Mouse (Mus musculus) MEL (cell line): ENCODE results near the gene Bcr. TPM values are rescaled to one million over a fixed set of nuclear protein-coding genes. Genes with fewer than 3 reads are reported as not detected.

Experiments
- DNase-seq: peaks from one replicate; pipeline ENCODE4 v3.0.0; 2011; ENCODE audit warnings: low read depth, low spot score
- H3K27ac ChIP-seq: 2 replicates; pipeline ENCODE4 v1.5.1; 2012; ENCODE audit warnings: low read depth, mild to moderate bottlenecking, control low read depth, low read length, moderate library complexity; ENCODE audit not compliant: control insufficient read depth
- H3K27me3 ChIP-seq, 2 experiments: fragments of 150-350 bp in 1 of 2; sonication (generic) in 1 of 2; 2 replicates each; pipeline ENCODE4 v1.6.1; 2012; ENCODE audit warnings: low read length in 2 of 2, mild to moderate bottlenecking in 2 of 2, improper control_type of control experiment in 1 of 2, moderate library complexity in 1 of 2; ENCODE audit not compliant: insufficient read depth in 2 of 2, control insufficient read depth in 1 of 2
- H3K36me3 ChIP-seq, 2 experiments: 2 replicates each; pipeline ENCODE4 v1.6.1; 2012 to 2014; ENCODE audit warnings: low read length in 2 of 2, improper control_type of control experiment in 1 of 2, inconsistent platforms in 1 of 2, mild to moderate bottlenecking in 1 of 2; ENCODE audit not compliant: insufficient read depth in 2 of 2, control insufficient read depth in 1 of 2
- H3K4me1 ChIP-seq, 2 experiments: fragments of 150-350 bp in 1 of 2; sonication (generic) in 1 of 2; 2 replicates each; pipeline ENCODE4 v1.6.1; 2012; ENCODE audit warnings: low read length in 2 of 2, improper control_type of control experiment in 1 of 2, mild to moderate bottlenecking in 1 of 2; ENCODE audit not compliant: insufficient read depth in 2 of 2, control insufficient read depth in 1 of 2
- H3K4me3 ChIP-seq, 2 experiments: fragments of 150-350 bp in 1 of 2; sonication (generic) in 1 of 2; 2 replicates each; pipeline ENCODE4 v1.5.1; 2012; ENCODE audit warnings: low read depth in 2 of 2, low read length in 2 of 2, mild to moderate bottlenecking in 2 of 2, moderate library complexity in 2 of 2, control low read depth in 1 of 2, improper control_type of control experiment in 1 of 2; ENCODE audit not compliant: control insufficient read depth in 1 of 2, insufficient read depth in 1 of 2
- H3K79me2 ChIP-seq: 2 replicates; pipeline ENCODE4 v1.6.1; 2012; ENCODE audit warnings: mild to moderate bottlenecking, low read length, moderate library complexity; ENCODE audit not compliant: control insufficient read depth, poor library complexity, insufficient read depth
- H3K9ac ChIP-seq: 2 replicates; pipeline ENCODE4 v1.6.1; 2012; ENCODE audit warnings: low read depth, mild to moderate bottlenecking, control low read depth, low read length, moderate library complexity; ENCODE audit not compliant: control insufficient read depth, poor library complexity, severe bottlenecking
- H3K9me3 ChIP-seq: fragments of 150-350 bp; sonication (generic); replicated peaks from 2 replicates; pipeline ENCODE4 v1.6.1; 2012; ENCODE audit warnings: mild to moderate bottlenecking, low read length, improper control_type of control experiment, moderate library complexity; ENCODE audit not compliant: insufficient read depth
- BHLHE40 ChIP-seq: IDR thresholded peaks from 2 replicates; pipeline ENCODE4 v1.6.1; 2012; ENCODE audit warnings: low read depth, mild to moderate bottlenecking, inconsistent platforms, low read length, improper control_type of control experiment, borderline replicate concordance
- CHD1 ChIP-seq: IDR thresholded peaks from 2 replicates; pipeline ENCODE4 v1.6.1; 2012; ENCODE audit warnings: low read depth, mild to moderate bottlenecking, inconsistent platforms, low read length, improper control_type of control experiment
- ELF1 ChIP-seq: IDR thresholded peaks from 2 replicates; pipeline ENCODE4 v1.6.1; 2014; ENCODE audit warnings: low read depth, mild to moderate bottlenecking, inconsistent platforms, low read length, improper control_type of control experiment, moderate library complexity
- EP300 ChIP-seq, 2 experiments: IDR thresholded peaks; 2 replicates each; pipeline ENCODE4 v1.6.1; 2011; ENCODE audit warnings: improper control_type of control experiment in 2 of 2, low read length in 2 of 2, low read depth in 1 of 2, mild to moderate bottlenecking in 1 of 2
- ETS1 ChIP-seq: IDR thresholded peaks from 2 replicates; pipeline ENCODE4 v1.6.1; 2012; ENCODE audit warnings: low read depth, mild to moderate bottlenecking, inconsistent platforms, low read length, improper control_type of control experiment, moderate library complexity
- MAFK ChIP-seq: IDR thresholded peaks from 2 replicates; pipeline ENCODE4 v1.6.1; 2011; ENCODE audit warnings: low read depth, mild to moderate bottlenecking, low read length, improper control_type of control experiment, borderline replicate concordance
- MAX ChIP-seq: IDR thresholded peaks from 2 replicates; pipeline ENCODE4 v1.6.1; 2011; ENCODE audit warnings: low read length, improper control_type of control experiment
- MAZ ChIP-seq: IDR thresholded peaks from 2 replicates; pipeline ENCODE4 v1.6.1; 2012; ENCODE audit warnings: low read depth, mild to moderate bottlenecking, inconsistent platforms, low read length, improper control_type of control experiment
- MXI1 ChIP-seq: IDR thresholded peaks from 2 replicates; pipeline ENCODE4 v1.6.1; 2011; ENCODE audit warnings: mild to moderate bottlenecking, low read depth, low read length, improper control_type of control experiment
- MYB ChIP-seq: IDR thresholded peaks from 2 replicates; pipeline ENCODE4 v1.6.1; 2011; ENCODE audit warnings: mild to moderate bottlenecking, low read depth, low read length, improper control_type of control experiment
- NRF1 ChIP-seq: IDR thresholded peaks from 2 replicates; pipeline ENCODE4 v1.6.1; 2014; ENCODE audit warnings: low read depth, mild to moderate bottlenecking, inconsistent platforms, low read length, improper control_type of control experiment, moderate library complexity; ENCODE audit not compliant: poor library complexity, insufficient read depth, severe bottlenecking
- POLR2A ChIP-seq, 2 experiments: IDR thresholded peaks; 2 replicates each; pipeline ENCODE4 v1.6.1; 2011 to 2012; ENCODE audit warnings: low read length in 2 of 2, mild to moderate bottlenecking in 2 of 2, control low read depth in 1 of 2, improper control_type of control experiment in 1 of 2, low read depth in 1 of 2, moderate library complexity in 1 of 2; ENCODE audit not compliant: control insufficient read depth in 1 of 2, insufficient read depth in 1 of 2, poor library complexity in 1 of 2
- POLR2AphosphoS2 ChIP-seq: IDR thresholded peaks from 2 replicates; pipeline ENCODE4 v1.6.1; 2011; ENCODE audit warnings: low read length, improper control_type of control experiment
- POLR2AphosphoS5 ChIP-seq: IDR thresholded peaks from 2 replicates; pipeline ENCODE4 v1.6.1; 2012; ENCODE audit warnings: low read depth, borderline replicate concordance, mild to moderate bottlenecking, inconsistent platforms, low read length, moderate library complexity, mixed read lengths
- RAD21 ChIP-seq: IDR thresholded peaks from 2 replicates; pipeline ENCODE4 v1.6.1; 2011; ENCODE audit warnings: mild to moderate bottlenecking, low read depth, low read length, improper control_type of control experiment
- RCOR1 ChIP-seq: IDR thresholded peaks from 2 replicates; pipeline ENCODE4 v1.6.1; 2012; ENCODE audit warnings: low read depth, mild to moderate bottlenecking, inconsistent platforms, low read length, improper control_type of control experiment
- SIN3A ChIP-seq: IDR thresholded peaks from 2 replicates; pipeline ENCODE4 v1.6.1; 2012; ENCODE audit warnings: low read length, improper control_type of control experiment, inconsistent platforms
- TAL1 ChIP-seq: IDR thresholded peaks from 2 replicates; pipeline ENCODE4 v1.6.1; 2012; ENCODE audit warnings: mild to moderate bottlenecking, inconsistent platforms, low read length, moderate library complexity, mixed read lengths
- TBP ChIP-seq: IDR thresholded peaks from 2 replicates; pipeline ENCODE4 v1.8.0; 2011; ENCODE audit warnings: low read depth, low read length, improper control_type of control experiment
- TCF12 ChIP-seq: IDR thresholded peaks from 2 replicates; pipeline ENCODE4 v1.6.1; 2014; ENCODE audit warnings: low read depth, mild to moderate bottlenecking, inconsistent platforms, low read length, improper control_type of control experiment, moderate library complexity
- UBTF ChIP-seq: IDR thresholded peaks from 2 replicates; pipeline ENCODE4 v1.6.1; 2012; ENCODE audit warnings: low read depth, mild to moderate bottlenecking, inconsistent platforms, low read length, improper control_type of control experiment, moderate library complexity, borderline replicate concordance; ENCODE audit not compliant: insufficient read depth
- USF2 ChIP-seq, 2 experiments: IDR thresholded peaks; 2 replicates each; pipeline ENCODE4 v1.6.1; 2011 to 2012; ENCODE audit warnings: improper control_type of control experiment in 2 of 2, low read length in 2 of 2, borderline replicate concordance in 1 of 2, inconsistent platforms in 1 of 2, low read depth in 1 of 2, mild to moderate bottlenecking in 1 of 2; ENCODE audit not compliant: insufficient read depth in 1 of 2
- ZC3H11A ChIP-seq: IDR thresholded peaks from 2 replicates; pipeline ENCODE4 v1.6.1; 2012; ENCODE audit warnings: low read depth, mild to moderate bottlenecking, inconsistent platforms, low read length, improper control_type of control experiment
- ZKSCAN1 ChIP-seq: IDR thresholded peaks from 2 replicates; pipeline ENCODE4 v1.6.1; 2012; ENCODE audit warnings: low read depth, mild to moderate bottlenecking, inconsistent platforms, low read length, improper control_type of control experiment, moderate library complexity
- ZMIZ1 ChIP-seq: IDR thresholded peaks from 2 replicates; pipeline ENCODE4 v1.6.1; 2012; ENCODE audit warnings: low read depth, mild to moderate bottlenecking, inconsistent platforms, low read length, improper control_type of control experiment, moderate library complexity
- ZNF384 ChIP-seq: IDR thresholded peaks from 2 replicates; pipeline ENCODE4 v1.6.1; 2012; ENCODE audit warnings: low read depth, mild to moderate bottlenecking, inconsistent platforms, low read length, improper control_type of control experiment
- polyA plus RNA-seq, 2 experiments: library from polyadenylated mRNA; stranded (reverse) in 1 of 2; unstranded in 1 of 2; fragments of >175 nt in 1 of 2; fragments of >200 nt in 1 of 2; gene quantifications; 2 replicates each; pipeline versions ENCODE4 v1.2.1 to v1.2.4; 2012; ENCODE audit warnings: low replicate concordance in 2 of 2, low read depth in 1 of 2; ENCODE audit not compliant: insufficient read length in 2 of 2, insufficient read depth in 1 of 2, missing spikeins in 1 of 2
- total RNA-seq: library from RNA; depleted of rRNA; stranded (reverse); fragments of 300-350 nt; gene quantifications from 2 replicates; pipeline ENCODE4 v1.2.3, GENCODE M21; 2012

The Bcr gene
- total and polyA plus RNA-seq, 3 experiments, result not detected

DNA sequence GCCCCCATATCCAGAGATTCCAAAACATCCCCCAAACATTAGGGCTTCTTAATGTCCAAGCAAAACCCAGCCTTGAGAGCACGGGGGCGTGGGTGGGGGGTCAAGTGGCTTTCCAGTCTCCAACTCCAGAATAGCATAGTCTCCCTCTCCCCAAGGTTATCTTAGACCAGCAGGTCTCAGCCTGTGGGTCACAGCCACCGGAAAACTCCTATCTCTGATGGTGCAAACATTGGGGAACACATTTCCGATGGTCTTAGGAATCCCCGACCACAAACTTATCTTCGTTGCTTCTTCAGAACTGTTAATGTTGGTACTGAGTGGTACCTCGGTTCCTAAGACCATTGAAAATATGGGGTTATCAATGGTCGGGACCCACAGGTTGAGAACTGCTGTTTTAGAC lies 31.6 kb upstream of the Bcr start:
- Histone ChIP-seq H3K9me3 (no peaks in the 10 kb centered on the region), H3K4me3 (no peak overlapping the region), H3K9ac (no peak overlapping the region), H3K36me3 (no peaks in the 10 kb centered on the region), H3K27me3 (no peaks in the 10 kb centered on the region)
- DNase-seq, result no peak
- no peak for TF ChIP-seq CHD1
- no peak for TF ChIP-seq TAL1
- TF ChIP-seq ELF1, result no peak
- no peak for TF ChIP-seq BHLHE40
- TF ChIP-seq RAD21, result no peak
- no peak for TF ChIP-seq ZMIZ1
- no peak for TF ChIP-seq POLR2AphosphoS5
- no peak for TF ChIP-seq MAX
- no peak for TF ChIP-seq RCOR1
- TF ChIP-seq ZNF384, result no peak
- TF ChIP-seq, all 39 proteins: peak for 0
- Histone ChIP-seq H3K27ac (no peak overlapping the region), H3K79me2 (no peaks in the 10 kb centered on the region), H3K4me1 (no peaks in the 10 kb centered on the region)

DNA sequence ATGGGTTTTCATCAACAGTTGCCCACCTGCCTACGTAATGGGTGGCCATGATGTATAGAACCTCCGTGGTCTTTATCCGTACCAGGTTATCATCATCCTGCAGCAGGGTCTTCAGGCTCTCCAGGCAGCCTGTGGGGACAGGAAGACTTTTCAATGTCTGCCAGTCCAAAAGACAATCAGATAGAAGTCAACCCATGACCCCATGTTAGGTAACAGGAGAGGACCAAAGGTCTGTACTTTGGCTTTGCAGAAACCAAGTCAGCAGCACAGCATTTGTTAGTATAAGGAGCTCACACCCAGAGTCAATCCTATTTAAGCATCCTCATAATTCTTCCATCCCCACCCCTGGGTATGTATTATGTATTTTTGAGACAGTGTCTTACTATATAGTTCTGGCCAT lies 30.7 kb upstream of the Bcr start:
- Histone ChIP-seq H3K9ac (no peak overlapping the region), H3K79me2 (no peaks in the 10 kb centered on the region), H3K9me3 (no peaks in the 10 kb centered on the region), H3K36me3 (no peaks in the 10 kb centered on the region), H3K4me1 (no peaks in the 10 kb centered on the region), H3K27me3 (no peaks in the 10 kb centered on the region), H3K27ac (no peak overlapping the region), H3K4me3 (no peak overlapping the region)
- no peak for DNase-seq
- TF ChIP-seq POLR2AphosphoS5, result no peak
- no peak for TF ChIP-seq NRF1
- no peak for TF ChIP-seq SIN3A
- no peak for TF ChIP-seq TBP
- TF ChIP-seq EP300 (IDR thresholded peaks at IDR 0.05; ENCODE audit: low read depth in 1 of 2, low read length in 2 of 2), result no peak
- TF ChIP-seq ZKSCAN1, result no peak
- no peak for TF ChIP-seq MAFK
- TF ChIP-seq POLR2A (IDR thresholded peaks at IDR 0.05; ENCODE audit: control insufficient read depth in 1 of 2, insufficient read depth in 1 of 2, low read depth in 1 of 2, low read length in 2 of 2, poor library complexity in 1 of 2), result no peak
- TF ChIP-seq MYB, result no peak
- no peak for TF ChIP-seq ZNF384
- TF ChIP-seq MXI1, result no peak
- no peak for TF ChIP-seq TAL1
- no peak for TF ChIP-seq UBTF
- no peak for TF ChIP-seq MAZ
- TF ChIP-seq ETS1, result no peak
- TF ChIP-seq USF2 (IDR thresholded peaks at IDR 0.05; ENCODE audit: borderline replicate concordance in 1 of 2, insufficient read depth in 1 of 2, low read depth in 1 of 2, low read length in 2 of 2), result no peak
- no peak for TF ChIP-seq ZMIZ1
- no peak for TF ChIP-seq TCF12
- no peak for TF ChIP-seq POLR2AphosphoS2
- TF ChIP-seq ZC3H11A, result no peak
